Mouse (Mus musculus) ES-E14 (cell line): ENCODE data around the gene Anp32b.

Experiments
- HCFC1 ChIP-seq: IDR thresholded peaks from 2 replicates; pipeline ENCODE4 v1.6.1; 2012; ENCODE audit warnings: low read length, inconsistent platforms, borderline replicate concordance; ENCODE audit not compliant: insufficient read depth
- MAFK ChIP-seq: IDR thresholded peaks from 2 replicates; pipeline ENCODE4 v1.6.1; 2014; ENCODE audit warnings: mild to moderate bottlenecking, low read depth, low read length, inconsistent platforms; ENCODE audit not compliant: insufficient read depth
- ZNF384 ChIP-seq: IDR thresholded peaks from 2 replicates; pipeline ENCODE4 v1.6.1; 2012; ENCODE audit warnings: low read depth, low read length, inconsistent platforms

DNA sequence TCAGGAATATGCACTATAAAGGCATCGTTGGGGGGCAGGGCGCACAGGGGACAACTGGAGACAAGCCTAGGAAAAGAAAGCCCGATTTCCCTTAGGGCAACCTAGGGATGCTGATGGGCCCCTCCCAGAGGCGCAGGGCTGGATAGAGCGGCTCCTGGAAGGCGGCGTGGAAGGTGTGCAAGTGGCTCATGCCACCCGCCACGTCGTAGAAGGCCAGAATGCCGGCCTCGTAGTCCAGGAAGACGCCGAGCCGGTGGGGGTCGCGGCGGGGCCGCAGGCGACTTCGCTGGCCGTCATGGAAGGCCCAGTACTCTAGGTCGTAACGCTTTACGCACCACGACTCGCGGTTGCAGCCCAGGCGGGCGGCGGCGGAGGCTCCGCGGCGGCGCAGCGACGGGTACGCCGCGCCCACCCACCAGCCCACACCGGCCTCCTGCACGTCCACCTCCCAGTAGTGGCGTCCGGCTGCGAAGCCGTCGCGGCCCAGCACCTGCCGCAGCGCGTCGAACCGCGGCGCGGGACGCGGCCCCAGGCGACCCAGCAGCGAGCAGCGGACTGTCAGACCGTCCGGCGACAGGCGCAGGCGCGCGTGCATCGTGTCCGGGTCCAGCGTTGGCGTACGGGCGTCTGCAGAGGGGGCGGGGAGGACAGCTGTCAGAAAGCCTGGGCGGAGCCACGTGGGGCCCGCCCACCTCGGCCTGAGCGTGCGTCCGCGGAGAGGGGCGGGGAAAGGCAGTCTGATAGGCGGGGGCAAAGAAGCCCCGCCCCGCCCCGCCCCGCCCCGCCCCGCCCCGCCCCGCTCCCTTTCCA is 56.3 kb downstream of the Anp32b start:
- TF ChIP-seq HCFC1 = no peak
- no peak for TF ChIP-seq ZNF384
- TF ChIP-seq MAFK = no peak
